Mouse (Mus musculus): Measurements from ENCODE around the gene Micu2. TPM values are rescaled to one million over a fixed set of nuclear protein-coding genes. Genes with fewer than 3 reads are reported as not detected.

The Micu2 gene
- polyA plus RNA-seq (2016; fragmentation: Nextera tagmentation; extraction: Ambion mirVana), result 98.2 and 99.0 TPM in 2 replicates

GRCm38 (mm10) chr14:57998526-57999401, at the start of gene Micu2:
Micu2 (minus strand) TSS chr14:57999262.
- WGBS, result 2% methylated on average over 74 of the region's 76 CpGs
- H3K27me3 ChIP-seq, result no peaks in the 10 kb centered on the region
- peak within 1 kb of the TSS; percentile 94 for H3K27ac ChIP-seq
- H3K9ac ChIP-seq (replicated peaks), result peak within 1 kb of the TSS; percentile 90
- ATAC-seq (ENCODE audit: insufficient number of reproducible peaks, insufficient read depth, low FRiP score, low TSS enrichment, low read depth), result peak; percentile 92
- H3K4me1 ChIP-seq (replicated peaks), result 0 out of 2 replicates have a peak, but pooled peaks cover 2% of the 10 kb centered on the region
- peak within 1 kb of the TSS; percentile 92 for H3K4me3 ChIP-seq (replicated peaks)
- no peaks in the 10 kb centered on the region for H3K9me3 ChIP-seq
- H3K4me2 ChIP-seq, result peak within 1 kb of the TSS; percentile 64
- 0 out of 2 replicates have a peak, but pooled peaks cover 5% of the 10 kb centered on the region for H3K36me3 ChIP-seq

- no peaks in the 10 kb centered on the region for H3K4me1 ChIP-seq (replicated peaks)
- 83% methylated on average over 4 of the region's 4 CpGs for WGBS
- H3K27me3 ChIP-seq, result no peaks in the 10 kb centered on the region
- H3K9me3 ChIP-seq, result no peaks in the 10 kb centered on the region
- H3K4me2 ChIP-seq, result no peak overlapping the region
- H3K27ac ChIP-seq, result no peak overlapping the region
- H3K4me3 ChIP-seq (replicated peaks), result no peak overlapping the region
- H3K9ac ChIP-seq (replicated peaks), result no peak overlapping the region
- ATAC-seq (ENCODE audit: insufficient number of reproducible peaks, insufficient read depth, low FRiP score, low TSS enrichment, low read depth), result no peak
- no peaks in the 10 kb centered on the region for H3K36me3 ChIP-seq
Observed at GRCm38 (mm10) chr14:58046639-58047284, 47.7 kb upstream of the Micu2 start.

- Histone ChIP-seq H3K4me2 (no peak overlapping the region), H3K4me3 (replicated peaks) (no peak overlapping the region), H3K27ac (no peak overlapping the region), H3K9me3 (no peaks in the 10 kb centered on the region), H3K4me1 (replicated peaks) (peaks cover 9% of the 10 kb centered on the region; the same call in 1 of the 2 replicates), H3K9ac (replicated peaks) (no peak overlapping the region), H3K27me3 (no peaks in the 10 kb centered on the region), H3K36me3 (no peaks in the 10 kb centered on the region)
- no peak for ATAC-seq (ENCODE audit: insufficient number of reproducible peaks, insufficient read depth, low FRiP score, low TSS enrichment, low read depth)
- 12% methylated on average over 6 of the region's 6 CpGs for WGBS
Observed at GRCm38 (mm10) chr14:58036174-58036573, 37.1 kb upstream of the Micu2 start.

GRCm38 (mm10) chr14:58034567-58034966, 35.5 kb upstream of the Micu2 start:
- no peaks in the 10 kb centered on the region for H3K27me3 ChIP-seq
- H3K4me1 ChIP-seq (replicated peaks), result peaks cover 9% of the 10 kb centered on the region; the same call in 1 of the 2 replicates
- 11% methylated on average over 8 of the region's 8 CpGs for WGBS
- H3K4me2 ChIP-seq, result no peak overlapping the region
- no peak overlapping the region for H3K9ac ChIP-seq (replicated peaks)
- H3K9me3 ChIP-seq, result no peaks in the 10 kb centered on the region
- no peak for ATAC-seq (ENCODE audit: insufficient number of reproducible peaks, insufficient read depth, low FRiP score, low TSS enrichment, low read depth)
- H3K36me3 ChIP-seq, result no peaks in the 10 kb centered on the region
- H3K27ac ChIP-seq, result no peak overlapping the region
- no peak overlapping the region for H3K4me3 ChIP-seq (replicated peaks)

- ATAC-seq (ENCODE audit: insufficient number of reproducible peaks, insufficient read depth, low FRiP score, low TSS enrichment, low read depth), result no peak
- Histone ChIP-seq H3K4me2 (no peak overlapping the region), H3K9ac (replicated peaks) (no peak overlapping the region), H3K4me3 (replicated peaks) (no peak overlapping the region), H3K27me3 (no peaks in the 10 kb centered on the region), H3K4me1 (replicated peaks) (no peaks in the 10 kb centered on the region), H3K9me3 (peaks cover 5% of the 10 kb centered on the region; the same call in 1 of the 2 replicates), H3K27ac (no peak overlapping the region), H3K36me3 (no peaks in the 10 kb centered on the region)
- WGBS, result 40% methylated on average over 2 of the region's 2 CpGs
Observed at GRCm38 (mm10) chr14:58018869-58019268, 19.8 kb upstream of the Micu2 start.

- H3K27ac ChIP-seq, result no peak overlapping the region
- H3K27me3 ChIP-seq, result no peaks in the 10 kb centered on the region
- no peak overlapping the region for H3K4me3 ChIP-seq (replicated peaks)
- H3K9me3 ChIP-seq, result no peaks in the 10 kb centered on the region; the same call in 1 of the 2 replicates
- ATAC-seq (ENCODE audit: insufficient number of reproducible peaks, insufficient read depth, low FRiP score, low TSS enrichment, low read depth), result no peak
- WGBS, result 64% methylated on average over 6 of the region's 6 CpGs
- no peak overlapping the region for H3K4me2 ChIP-seq
- H3K4me1 ChIP-seq (replicated peaks), result no peaks in the 10 kb centered on the region
- H3K9ac ChIP-seq (replicated peaks), result no peak overlapping the region
- H3K36me3 ChIP-seq, result no peaks in the 10 kb centered on the region
Observed at GRCm38 (mm10) chr14:58003852-58004251, 4.8 kb upstream of the Micu2 start.

GRCm38 (mm10) chr14:58002161-58002560, 3.1 kb upstream of the Micu2 start:
- Histone ChIP-seq H3K36me3 (no peaks in the 10 kb centered on the region), H3K27ac (no peak overlapping the region), H3K4me2 (no peak overlapping the region), H3K27me3 (no peaks in the 10 kb centered on the region), H3K9me3 (no peaks in the 10 kb centered on the region; the same call in 1 of the 2 replicates), H3K4me1 (replicated peaks) (0 out of 2 replicates have a peak, but pooled peaks cover 2% of the 10 kb centered on the region), H3K9ac (replicated peaks) (no peak overlapping the region), H3K4me3 (replicated peaks) (no peak overlapping the region)
- 72% methylated on average over 1 of the region's 1 CpGs for WGBS
- ATAC-seq (ENCODE audit: insufficient number of reproducible peaks, insufficient read depth, low FRiP score, low TSS enrichment, low read depth), result no peak

GRCm38 (mm10) chr14:57999402-57999734, 306 bp upstream of the Micu2 start:
- Histone ChIP-seq H3K4me2 (peak overlapping the region; percentile 64), H3K27me3 (no peaks in the 10 kb centered on the region), H3K4me1 (replicated peaks) (0 out of 2 replicates have a peak, but pooled peaks cover 2% of the 10 kb centered on the region), H3K36me3 (0 out of 2 replicates have a peak, but pooled peaks cover 5% of the 10 kb centered on the region), H3K9me3 (no peaks in the 10 kb centered on the region), H3K4me3 (replicated peaks) (peak overlapping the region; percentile 92), H3K27ac (peak overlapping the region; percentile 94), H3K9ac (replicated peaks) (no peak overlapping the region)
- WGBS, result 32% methylated on average over 5 of the region's 5 CpGs
- ATAC-seq (ENCODE audit: insufficient number of reproducible peaks, insufficient read depth, low FRiP score, low TSS enrichment, low read depth), result no peak

GRCm38 (mm10) chr14:57997431-57997830, 1.6 kb downstream of the Micu2 start:
- 75% methylated on average over 1 of the region's 1 CpGs for WGBS
- H3K27ac ChIP-seq, result no peak overlapping the region

GRCm38 (mm10) chr14:57996210-57996609, 2.9 kb downstream of the Micu2 start:
- no peak for ATAC-seq (ENCODE audit: insufficient number of reproducible peaks, insufficient read depth, low FRiP score, low TSS enrichment, low read depth)
- no peak overlapping the region for H3K9ac ChIP-seq (replicated peaks)
- peaks cover 21% of the 10 kb centered on the region; the same call in 1 of the 2 replicates for H3K36me3 ChIP-seq
- H3K27me3 ChIP-seq, result no peaks in the 10 kb centered on the region
- H3K4me2 ChIP-seq, result no peak overlapping the region
- H3K9me3 ChIP-seq, result 0 out of 2 replicates have a peak, but pooled peaks cover 3% of the 10 kb centered on the region
- 92% methylated on average over 3 of the region's 3 CpGs for WGBS
- 0 out of 2 replicates have a peak, but pooled peaks cover 2% of the 10 kb centered on the region for H3K4me1 ChIP-seq (replicated peaks)
- no peak overlapping the region for H3K4me3 ChIP-seq (replicated peaks)
- no peak overlapping the region for H3K27ac ChIP-seq

More at GRCm38 (mm10) chr14:57997431-57997830, 1.6 kb downstream of the Micu2 start:
- Histone ChIP-seq H3K27me3 (no peaks in the 10 kb centered on the region), H3K4me1 (replicated peaks) (0 out of 2 replicates have a peak, but pooled peaks cover 2% of the 10 kb centered on the region), H3K9me3 (0 out of 2 replicates have a peak, but pooled peaks cover 3% of the 10 kb centered on the region), H3K36me3 (peaks cover 10% of the 10 kb centered on the region; the same call in 1 of the 2 replicates), H3K9ac (replicated peaks) (no peak overlapping the region), H3K4me3 (replicated peaks) (no peak overlapping the region), H3K4me2 (no peak overlapping the region)
- no peak for ATAC-seq (ENCODE audit: insufficient number of reproducible peaks, insufficient read depth, low FRiP score, low TSS enrichment, low read depth)

- no peaks in the 10 kb centered on the region for H3K27me3 ChIP-seq
- peaks cover 28% of the 10 kb centered on the region for H3K36me3 ChIP-seq
- no peak for ATAC-seq (ENCODE audit: insufficient number of reproducible peaks, insufficient read depth, low FRiP score, low TSS enrichment, low read depth)
- no peak overlapping the region for H3K27ac ChIP-seq
- H3K4me2 ChIP-seq, result no peak overlapping the region
- H3K4me3 ChIP-seq (replicated peaks), result no peak overlapping the region
- H3K9ac ChIP-seq (replicated peaks), result no peak overlapping the region
- H3K9me3 ChIP-seq, result 0 out of 2 replicates have a peak, but pooled peaks cover 10% of the 10 kb centered on the region
- H3K4me1 ChIP-seq (replicated peaks), result no peaks in the 10 kb centered on the region
Observed at GRCm38 (mm10) chr14:57991761-57992160, 7.3 kb downstream of the Micu2 start.

Measured in limb, embryonic 12.5 days (tissue).